Mouse (Mus musculus): Measurements from ENCODE around the gene Klf12.

DNA sequence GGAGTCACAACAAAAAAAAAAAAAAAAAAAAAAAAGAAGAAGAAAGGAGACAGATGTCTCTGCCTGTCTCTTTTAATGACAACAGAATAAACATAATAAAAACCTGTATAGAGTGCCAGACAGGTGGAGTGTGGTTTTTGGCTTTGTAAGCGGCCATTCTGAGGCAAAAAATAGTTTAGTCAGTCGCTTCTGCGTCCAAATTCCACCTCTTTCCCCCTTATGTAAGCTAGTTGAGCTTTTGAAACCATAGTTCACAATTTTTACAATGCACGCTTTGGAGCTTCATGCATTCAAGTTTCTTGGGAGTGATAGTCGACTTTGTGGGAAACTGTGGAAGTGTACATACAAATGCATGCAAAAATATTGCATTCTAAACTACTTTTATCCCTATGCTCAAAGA, 41.4 kb downstream of the Klf12 start:
- no peak for TF ChIP-seq POLR2A (IDR thresholded peaks at IDR 0.05; ENCODE audit: extremely low read depth, insufficient read depth, low read length)
- no peak for TF ChIP-seq CTCF (IDR thresholded peaks at IDR 0.05; ENCODE audit: low read depth, low read length)
